Mouse (Mus musculus) heart, postnatal 0 days (tissue): ENCODE results near the gene Rock2.

ENCODE experiments used
- CTCF ChIP-seq: IDR thresholded peaks from 2 replicates; pipeline ENCODE4 v1.5.1; 2016; ENCODE audit warnings: antibody characterized with exemption, control low read depth, low read depth
- EP300 ChIP-seq: IDR thresholded peaks from 2 replicates; pipeline ENCODE4 v1.6.1; 2016; ENCODE audit warnings: antibody characterized with exemption, low read depth

GRCm38 (mm10) chr12:16992355-16992754 is 97.7 kb downstream of the Rock2 start:
- TF ChIP-seq CTCF (no peak), EP300 (no peak)
